Mouse (Mus musculus) heart, postnatal 0 days (tissue): ENCODE measurements around the gene Dapk2. TPM values are rescaled to one million over a fixed set of nuclear protein-coding genes. Genes with fewer than 3 reads are reported as not detected.

Source experiments
- ATAC-seq: fragments of 200-750 bp; cut with Nextera tagmentation; 2 replicates; pipeline ENCODE4 v1.8.0; 2017; ENCODE audit warnings: low read depth, moderate number of reproducible peaks, moderate library complexity; ENCODE audit not compliant: insufficient read depth
- DNase-seq: peaks from one replicate; pipeline ENCODE4 v3.0.0-alpha.2; 2016; ENCODE audit warnings: low spot score
- H3K27ac ChIP-seq: fragments of 300-500 bp; sonication (generic); 2 replicates; pipeline ENCODE4 v1.5.1; 2014; ENCODE audit warnings: low read depth, mild to moderate bottlenecking
- H3K27me3 ChIP-seq: fragments of 300-500 bp; sonication (generic); 2 replicates; pipeline ENCODE4 v1.6.1; 2014; ENCODE audit warnings: low read length, mixed read lengths; ENCODE audit not compliant: control insufficient read depth, insufficient read depth
- H3K36me3 ChIP-seq: fragments of 300-500 bp; sonication (generic); replicated peaks from 2 replicates; pipeline ENCODE4 v1.6.1; 2014; ENCODE audit warnings: low read length, mixed read lengths; ENCODE audit not compliant: control insufficient read depth, insufficient read depth
- H3K4me1 ChIP-seq: fragments of 300-500 bp; sonication (generic); 2 replicates; pipeline ENCODE4 v1.6.1; 2014; ENCODE audit warnings: antibody characterized with exemption; ENCODE audit not compliant: control insufficient read depth, insufficient read depth
- H3K4me2 ChIP-seq: fragments of 300-500 bp; sonication (generic); 2 replicates; pipeline ENCODE4 v1.6.1; 2014; ENCODE audit warnings: low read depth, mild to moderate bottlenecking, low read length, moderate library complexity
- H3K4me3 ChIP-seq: fragments of 300-500 bp; sonication (generic); 2 replicates; pipeline ENCODE4 v1.5.1; 2014; ENCODE audit warnings: low read depth, low read length
- H3K9ac ChIP-seq: fragments of 300-500 bp; sonication (generic); replicated peaks from 2 replicates; pipeline ENCODE4 v1.6.1; 2014; ENCODE audit warnings: low read depth, low read length, mixed read lengths
- H3K9me3 ChIP-seq: fragments of 300-500 bp; sonication (generic); replicated peaks from 2 replicates; pipeline ENCODE4 v1.6.1; 2016; ENCODE audit warnings: low read length; ENCODE audit not compliant: control insufficient read depth
- CTCF ChIP-seq: IDR thresholded peaks from 2 replicates; pipeline ENCODE4 v1.5.1; 2016; ENCODE audit warnings: antibody characterized with exemption, control low read depth, low read depth
- EP300 ChIP-seq: IDR thresholded peaks from 2 replicates; pipeline ENCODE4 v1.6.1; 2016; ENCODE audit warnings: antibody characterized with exemption, low read depth
- WGBS: fragments of 180-500 bp; shearing (Covaris S2); extraction: QIAGEN DNeasy Blood & Tissue Kit; methylation state at CpG from one replicate; pipeline ENCODE4 v1.1.7; 2014; 5-methylcytosine and 5-hydroxymethylcytosine counted together
- polyA plus RNA-seq: library from polyadenylated mRNA; unstranded; fragments of >200 nt; fragmentation: Nextera tagmentation; extraction: Ambion mirVana; gene quantifications from 2 replicates; pipeline ENCODE4 v1.2.1, GENCODE M21; 2015
- total RNA-seq: library from RNA; depleted of rRNA; stranded (reverse); fragments of >200 nt; gene quantifications from 2 replicates; pipeline ENCODE4 v1.2.3, GENCODE M21; 2014; ENCODE audit warnings: low replicate concordance

Dapk2 gene
- total and polyA plus RNA-seq, 2 experiments from 2014 or later = 2.3 to 4.7 TPM

GRCm38 (mm10) chr9:66271726-66272125 lies 113.7 kb downstream of the Dapk2 start:
- no peak for TF ChIP-seq CTCF
- TF ChIP-seq EP300 = no peak
- no peak overlapping the region for H3K9ac ChIP-seq
- H3K36me3 ChIP-seq = no peaks in the 10 kb centered on the region
- H3K4me3 ChIP-seq = no peak overlapping the region
- 50% methylated on average over 5 of the region's 5 CpGs for WGBS
- DNase-seq (no peak), ATAC-seq (no peak)
- H3K9me3 ChIP-seq = no peaks in the 10 kb centered on the region
- no peak overlapping the region for H3K27ac ChIP-seq
- H3K4me2 ChIP-seq = no peak overlapping the region
- no peaks in the 10 kb centered on the region for H3K27me3 ChIP-seq
- H3K4me1 ChIP-seq = peaks cover 12% of the 10 kb centered on the region

GRCm38 (mm10) chr9:66273632-66274031 lies 115.6 kb downstream of the Dapk2 start:
- Histone ChIP-seq H3K4me1 (peaks cover 12% of the 10 kb centered on the region), H3K4me2 (no peak overlapping the region), H3K27me3 (no peaks in the 10 kb centered on the region), H3K9me3 (no peaks in the 10 kb centered on the region), H3K9ac (no peak overlapping the region), H3K4me3 (no peak overlapping the region), H3K36me3 (no peaks in the 10 kb centered on the region), H3K27ac (no peak overlapping the region)
- DNase-seq = no peak
- TF ChIP-seq EP300 (no peak), CTCF (no peak)
- 97% methylated on average over 1 of the region's 1 CpGs for WGBS
- ATAC-seq = no peak

GRCm38 (mm10) chr9:66274657-66275056 lies 116.6 kb downstream of the Dapk2 start:
- H3K27me3 ChIP-seq = no peaks in the 10 kb centered on the region
- DNase-seq = no peak
- H3K4me3 ChIP-seq = no peak overlapping the region
- ATAC-seq = no peak
- H3K9me3 ChIP-seq = no peaks in the 10 kb centered on the region
- 0 out of 2 replicates have a peak overlapping the region, but pooled peaks have one; percentile 26 for H3K9ac ChIP-seq
- H3K27ac ChIP-seq = no peak overlapping the region
- TF ChIP-seq CTCF (no peak), EP300 (no peak)
- H3K4me1 ChIP-seq = peaks cover 12% of the 10 kb centered on the region
- WGBS = 69% methylated on average over 3 of the region's 3 CpGs
- no peaks in the 10 kb centered on the region for H3K36me3 ChIP-seq
- no peak overlapping the region for H3K4me2 ChIP-seq

- Histone ChIP-seq H3K4me3 (peak overlapping the region; percentile 33), H3K36me3 (no peaks in the 10 kb centered on the region), H3K27me3 (no peaks in the 10 kb centered on the region), H3K9me3 (no peaks in the 10 kb centered on the region), H3K4me2 (peak overlapping the region; percentile 62), H3K9ac (0 out of 2 replicates have a peak overlapping the region, but pooled peaks have one; percentile 26), H3K4me1 (peaks cover 12% of the 10 kb centered on the region), H3K27ac (peak overlapping the region; percentile 36)
- 6% methylated on average over 15 of the region's 15 CpGs for WGBS
- peak; percentile 37 for DNase-seq
- no peak for TF ChIP-seq EP300
- TF ChIP-seq CTCF = no peak
- no peak; the same call in 1 of the 2 replicates for ATAC-seq
Observed at GRCm38 (mm10) chr9:66275267-66275991, 117.4 kb downstream of the Dapk2 start.

- H3K9me3 ChIP-seq = no peaks in the 10 kb centered on the region
- DNase-seq (no peak), ATAC-seq (no peak)
- TF ChIP-seq CTCF = no peak
- TF ChIP-seq EP300 = no peak
- H3K9ac ChIP-seq = no peak overlapping the region
- 53% methylated on average over 4 of the region's 4 CpGs for whole genome bisulfite sequencing
- no peak overlapping the region; the same call in 1 of the 2 replicates for H3K4me3 ChIP-seq
- no peaks in the 10 kb centered on the region for H3K27me3 ChIP-seq
- H3K4me1 ChIP-seq = peaks cover 12% of the 10 kb centered on the region
- no peaks in the 10 kb centered on the region for H3K36me3 ChIP-seq
- no peak overlapping the region; the same call in 1 of the 2 replicates for H3K27ac ChIP-seq
- peak overlapping the region; percentile 62; the same call in 1 of the 2 replicates for H3K4me2 ChIP-seq
Observed at GRCm38 (mm10) chr9:66276062-66276461, 118.0 kb downstream of the Dapk2 start.
